Mouse (Mus musculus) lung, postnatal 10 days (tissue): ENCODE results near the gene Srl.
"Not testable (repeated sequence)": the region's sequence is repeated elsewhere in the genome, so short reads cannot be mapped to it uniquely, and the experiment has no call there.

ENCODE experiments used
- DNase-seq: peaks from one replicate; pipeline ENCODE4 v3.0.0; 2021

The Srl gene

GRCm38 (mm10) chr16:4541501-4542198 is at the start of gene Srl:
Srl (minus strand) TSS chr16:4541816.
- peak; percentile 100 for DNase-seq

GRCm38 (mm10) chr16:4590236-4590635 is 48.6 kb upstream of the Srl start:
- no peak for DNase-seq

- peak; percentile 55 for DNase-seq
These were observed 46.0 kb upstream of the Srl start for GRCm38 (mm10) chr16:4587516-4588210.

- peak; percentile 99 for DNase-seq
These were observed 45.0 kb upstream of the Srl start for GRCm38 (mm10) chr16:4586531-4587123.

- DNase-seq = no peak
These were observed 44.3 kb upstream of the Srl start for GRCm38 (mm10) chr16:4585642-4586530.

GRCm38 (mm10) chr16:4584438-4584837 is 42.8 kb upstream of the Srl start:
- DNase-seq = no peak

GRCm38 (mm10) chr16:4583807-4584206 is 42.2 kb upstream of the Srl start:
- no peak for DNase-seq

GRCm38 (mm10) chr16:4581179-4581578 is 39.6 kb upstream of the Srl start:
- not testable (repeated sequence) for DNase-seq

GRCm38 (mm10) chr16:4578630-4579029 is 37.0 kb upstream of the Srl start:
- no peak for DNase-seq

- DNase-seq = peak; percentile 24
These were observed 35.3 kb upstream of the Srl start for GRCm38 (mm10) chr16:4576873-4577272.

GRCm38 (mm10) chr16:4576038-4576437 is 34.4 kb upstream of the Srl start:
- no peak for DNase-seq

GRCm38 (mm10) chr16:4570737-4571136 is 29.1 kb upstream of the Srl start:
- DNase-seq = no peak

- DNase-seq = peak; percentile 93
These were observed 26.3 kb upstream of the Srl start for GRCm38 (mm10) chr16:4567912-4568311.

- peak; percentile 86 for DNase-seq
These were observed 18.7 kb upstream of the Srl start for GRCm38 (mm10) chr16:4560145-4560952.

GRCm38 (mm10) chr16:4559715-4560144 is 18.1 kb upstream of the Srl start, which contains the start of gene Tfap4:
Tfap4 (minus strand) TSS chr16:4559854.
- DNase-seq = peak; percentile 93

GRCm38 (mm10) chr16:4558980-4559631 is 17.5 kb upstream of the Srl start:
- DNase-seq = peak; percentile 82

GRCm38 (mm10) chr16:4558384-4558979 is 16.9 kb upstream of the Srl start:
- peak; percentile 94 for DNase-seq

GRCm38 (mm10) chr16:4557949-4558348 is 16.3 kb upstream of the Srl start:
- DNase-seq = peak; percentile 73

- DNase-seq = no peak
These were observed 15.5 kb upstream of the Srl start for GRCm38 (mm10) chr16:4557085-4557484.

GRCm38 (mm10) chr16:4555555-4555954 is 13.9 kb upstream of the Srl start:
- no peak for DNase-seq
